Mouse (Mus musculus) heart, adult 2 months (tissue): ENCODE data around the gene Ppp1r14b.

ENCODE experiments used
- CTCF ChIP-seq: fragments of 200-600 bp; IDR thresholded peaks from 2 replicates; pipeline ENCODE4 v1.8.1; 2022; ENCODE audit warnings: antibody characterized with exemption, mild to moderate bottlenecking, moderate library complexity
- POLR2A ChIP-seq: fragments of 200-500 bp; IDR thresholded peaks from 2 replicates; pipeline ENCODE4 v1.6.1; 2011; ENCODE audit warnings: mild to moderate bottlenecking, low read depth, low read length, control low read depth; ENCODE audit not compliant: insufficient read depth

GRCm38 (mm10) chr19:6995255-6995991 lies 20.7 kb downstream of the Ppp1r14b start:
- TF ChIP-seq POLR2A (no peak), CTCF (no peak)
